Mouse (Mus musculus): ENCODE results near the gene Prrg3. TPM values are rescaled to one million over a fixed set of nuclear protein-coding genes. Genes with fewer than 3 reads are reported as not detected.
A peak's percentile ranks its signal among the peaks of the same experiment; 100 is the strongest.

The Prrg3 gene
- total and polyA plus RNA-seq, 3 experiments, result 4.5 to 6.8 (median 4.9) TPM

DNA sequence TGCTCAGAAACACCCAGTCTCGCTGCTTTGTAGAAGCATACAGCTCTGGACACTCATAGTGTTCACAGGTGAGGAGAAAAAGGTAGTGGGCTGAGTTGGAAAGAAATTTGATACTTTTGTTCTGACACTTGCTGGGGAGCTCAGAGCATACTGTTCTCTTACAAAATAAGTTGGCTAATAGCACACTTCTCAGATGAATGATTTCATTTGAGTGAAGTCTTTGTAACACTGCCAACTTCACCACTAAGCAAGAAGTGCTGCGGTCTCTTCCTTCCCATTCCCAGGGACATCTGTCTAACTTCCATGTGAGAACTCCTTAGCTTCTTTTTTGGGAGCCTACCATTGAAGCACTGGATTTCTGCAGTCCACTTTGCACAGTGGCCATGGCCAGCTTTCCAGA is 20.8 kb downstream of the Prrg3 start:
- H3K9ac ChIP-seq (ENCODE audit: low read depth, low read length), result no peak overlapping the region
- H3K36me3 ChIP-seq (ENCODE audit: control insufficient read depth, insufficient read depth, low read length), result no peaks in the 10 kb centered on the region
- DNase-seq, result no peak
- H3K4me1 ChIP-seq (ENCODE audit: control insufficient read depth, insufficient read depth, low read length), result peaks cover 1% of the 10 kb centered on the region; the same call in 1 of the 2 replicates
- 53% methylated on average over 2 of the region's 2 CpGs for WGBS
- no peak overlapping the region for H3K27ac ChIP-seq
- no peak for TF ChIP-seq EP300 (IDR thresholded peaks at IDR 0.05; ENCODE audit: insufficient read depth, low read depth, low read length)
- no peak for TF ChIP-seq POLR2A (IDR thresholded peaks at IDR 0.05; ENCODE audit: insufficient read depth, low read depth, low read length)
- TF ChIP-seq CTCF (IDR thresholded peaks at IDR 0.05), result no peak
- H3K79me2 ChIP-seq (replicated peaks; ENCODE audit: control insufficient read depth, insufficient read depth, low read length), result no peaks in the 10 kb centered on the region
- no peaks in the 10 kb centered on the region for H3K27me3 ChIP-seq (ENCODE audit: control insufficient read depth, insufficient read depth, low read length)
- intact Hi-C loops (cut with DNase I), result loop anchor here (10.0 kb wide), 2 partner anchors 112 to 832 kb away; no protein-coding TSS in a partner anchor
- H3K4me3 ChIP-seq, result no peak overlapping the region

DNA sequence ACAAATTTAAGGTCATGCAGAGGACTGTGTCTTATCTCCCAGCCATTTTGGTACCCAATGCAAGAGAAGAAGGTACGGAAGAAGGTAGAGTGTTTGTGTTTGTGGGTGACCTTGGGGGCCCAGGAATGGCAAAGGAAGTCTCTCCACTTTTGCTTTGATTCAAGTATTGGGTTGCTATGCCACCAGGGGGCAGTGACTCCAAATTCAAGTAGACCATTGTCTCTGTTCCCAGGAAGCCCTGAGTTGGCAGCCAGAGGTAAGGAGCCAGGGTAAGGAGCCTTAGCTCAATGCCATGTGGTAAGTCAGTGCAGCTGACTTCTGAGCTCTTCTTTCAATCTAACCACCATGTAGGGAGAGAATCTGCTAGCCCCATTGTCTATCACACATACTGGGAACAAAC is 21.4 kb downstream of the Prrg3 start:
- peak; percentile 15 to 28 for DNase-seq
- peak; percentile 63 for TF ChIP-seq CTCF (IDR thresholded peaks at IDR 0.05)
- TF ChIP-seq EP300 (IDR thresholded peaks at IDR 0.05; ENCODE audit: insufficient read depth, low read depth, low read length), result no peak
- Histone ChIP-seq H3K79me2 (replicated peaks; ENCODE audit: control insufficient read depth, insufficient read depth, low read length) (no peaks in the 10 kb centered on the region), H3K4me1 (ENCODE audit: control insufficient read depth, insufficient read depth, low read length) (peaks cover 1% of the 10 kb centered on the region; the same call in 1 of the 2 replicates), H3K27ac (no peak overlapping the region), H3K36me3 (ENCODE audit: control insufficient read depth, insufficient read depth, low read length) (no peaks in the 10 kb centered on the region), H3K9ac (ENCODE audit: low read depth, low read length) (no peak overlapping the region), H3K4me3 (no peak overlapping the region), H3K27me3 (ENCODE audit: control insufficient read depth, insufficient read depth, low read length) (no peaks in the 10 kb centered on the region)
- WGBS, result 77% methylated on average over 1 of the region's 1 CpGs
- intact Hi-C loops (cut with DNase I), result loop anchor here (10.0 kb wide), 2 partner anchors 111 to 831 kb away; no protein-coding TSS in a partner anchor

DNA sequence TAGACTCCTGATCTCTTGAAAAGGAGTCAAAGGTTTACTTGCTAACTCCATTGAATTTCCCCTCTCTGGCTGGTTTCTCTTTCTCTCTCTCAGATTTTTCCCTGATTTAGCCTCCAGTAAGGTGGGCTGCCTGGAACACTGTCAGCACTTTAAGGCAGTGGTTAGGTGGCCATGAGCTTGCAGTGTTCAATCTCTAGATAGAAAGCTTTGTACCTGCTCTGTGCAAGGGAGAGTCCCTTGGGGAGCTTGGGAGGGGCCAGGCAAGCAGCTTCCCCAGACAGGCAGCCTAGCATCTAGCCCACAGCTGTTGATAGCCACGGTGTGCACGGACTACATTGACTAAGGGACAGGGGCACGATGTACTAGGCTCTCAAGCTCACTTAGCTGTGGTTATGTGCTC is 29.1 kb downstream of the Prrg3 start, which contains the start of gene Cnga2:
Cnga2 (plus strand) TSS at position 301 of the 400 bp plus-strand sequence.
- no peak for DNase-seq
- intact Hi-C loops (cut with DNase I), result no loop called here
- Histone ChIP-seq H3K79me2 (replicated peaks; ENCODE audit: control insufficient read depth, insufficient read depth, low read length) (no peaks in the 10 kb centered on the region), H3K27ac (no peak within 1 kb of the TSS), H3K9ac (ENCODE audit: low read depth, low read length) (no peak within 1 kb of the TSS), H3K4me1 (ENCODE audit: control insufficient read depth, insufficient read depth, low read length) (no peaks in the 10 kb centered on the region), H3K36me3 (ENCODE audit: control insufficient read depth, insufficient read depth, low read length) (no peaks in the 10 kb centered on the region), H3K27me3 (ENCODE audit: control insufficient read depth, insufficient read depth, low read length) (no peaks in the 10 kb centered on the region), H3K4me3 (no peak within 1 kb of the TSS)
- WGBS, result 69% methylated on average over 3 of the region's 3 CpGs
- TF ChIP-seq POLR2A (IDR thresholded peaks at IDR 0.05; ENCODE audit: insufficient read depth, low read depth, low read length), result no peak
- TF ChIP-seq EP300 (IDR thresholded peaks at IDR 0.05; ENCODE audit: insufficient read depth, low read depth, low read length), result no peak
- TF ChIP-seq CTCF (IDR thresholded peaks at IDR 0.05), result no peak

- TF ChIP-seq CTCF (IDR thresholded peaks at IDR 0.05), result no peak
- no peak for TF ChIP-seq EP300 (IDR thresholded peaks at IDR 0.05; ENCODE audit: insufficient read depth, low read depth, low read length)
- no peak for TF ChIP-seq POLR2A (IDR thresholded peaks at IDR 0.05; ENCODE audit: insufficient read depth, low read depth, low read length)
- no peak for DNase-seq
- Histone ChIP-seq H3K4me1 (ENCODE audit: control insufficient read depth, insufficient read depth, low read length) (no peaks in the 10 kb centered on the region), H3K27me3 (ENCODE audit: control insufficient read depth, insufficient read depth, low read length) (no peaks in the 10 kb centered on the region), H3K9ac (ENCODE audit: low read depth, low read length) (no peak overlapping the region), H3K36me3 (ENCODE audit: control insufficient read depth, insufficient read depth, low read length) (no peaks in the 10 kb centered on the region), H3K79me2 (replicated peaks; ENCODE audit: control insufficient read depth, insufficient read depth, low read length) (no peaks in the 10 kb centered on the region), H3K4me3 (no peak overlapping the region), H3K27ac (no peak overlapping the region)
- 51% methylated on average over 1 of the region's 1 CpGs for WGBS
- intact Hi-C loops (cut with DNase I), result no loop called here
Measured at GRCm38 (mm10) chrX:71995972-71996371, 33.5 kb downstream of the Prrg3 start.

DNA sequence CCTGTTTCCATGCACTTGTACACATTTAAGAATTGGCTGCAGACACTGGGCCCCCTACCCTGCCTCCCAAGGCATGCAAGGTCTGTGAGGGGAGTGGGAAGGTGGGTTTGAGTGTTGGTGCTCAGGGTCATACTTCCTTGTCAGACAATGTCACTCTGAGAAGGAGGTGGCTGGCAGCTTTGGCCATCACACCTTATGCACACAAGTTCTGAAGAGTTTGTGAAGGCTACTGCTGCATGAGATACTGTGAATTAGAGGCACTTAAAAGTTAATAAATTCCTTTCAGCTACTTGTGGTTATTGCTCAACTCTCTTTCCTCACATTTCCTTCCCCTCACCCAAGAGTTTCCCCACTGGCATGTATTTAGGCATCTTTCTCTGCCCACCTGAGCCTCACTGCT is 47.5 kb downstream of the Prrg3 start:
- Histone ChIP-seq H3K27me3 (ENCODE audit: control insufficient read depth, insufficient read depth, low read length) (no peaks in the 10 kb centered on the region), H3K4me1 (ENCODE audit: control insufficient read depth, insufficient read depth, low read length) (peaks cover 5% of the 10 kb centered on the region), H3K4me3 (no peak overlapping the region), H3K27ac (no peak overlapping the region), H3K79me2 (replicated peaks; ENCODE audit: control insufficient read depth, insufficient read depth, low read length) (no peaks in the 10 kb centered on the region), H3K9ac (ENCODE audit: low read depth, low read length) (no peak overlapping the region), H3K36me3 (ENCODE audit: control insufficient read depth, insufficient read depth, low read length) (no peaks in the 10 kb centered on the region)
- no peak for DNase-seq
- TF ChIP-seq EP300 (IDR thresholded peaks at IDR 0.05; ENCODE audit: insufficient read depth, low read depth, low read length), result no peak
- TF ChIP-seq CTCF (IDR thresholded peaks at IDR 0.05), result no peak
- no peak for TF ChIP-seq POLR2A (IDR thresholded peaks at IDR 0.05; ENCODE audit: insufficient read depth, low read depth, low read length)
- intact Hi-C loops (cut with DNase I), result loop anchor here (5.0 to 10.0 kb wide), 3 partner anchors 48 to 265 kb away; partner anchors contain the start of genes Gabre, Prrg3 and Vma21

DNA sequence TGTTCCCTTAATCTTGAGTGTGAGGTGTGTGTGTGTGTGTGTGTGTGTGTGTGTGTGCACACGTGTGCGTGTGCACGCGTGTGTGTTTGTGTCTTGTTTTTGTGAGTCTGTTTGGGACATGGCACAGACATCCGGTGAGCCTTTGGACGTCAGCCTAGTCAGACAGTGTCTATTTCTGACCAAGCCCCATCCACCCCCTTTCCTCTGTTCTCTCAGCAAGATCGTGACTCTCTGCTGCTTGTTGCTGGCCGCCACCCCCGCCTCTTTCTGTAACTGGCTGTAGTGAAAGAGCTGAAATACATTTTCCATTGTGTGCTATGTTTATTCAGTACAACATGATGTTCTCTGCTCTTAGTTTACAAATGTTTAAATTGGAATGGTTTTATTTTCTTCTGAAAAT is 49.8 kb downstream of the Prrg3 start:
- Histone ChIP-seq H3K4me1 (ENCODE audit: control insufficient read depth, insufficient read depth, low read length) (peaks cover 2% of the 10 kb centered on the region), H3K36me3 (ENCODE audit: control insufficient read depth, insufficient read depth, low read length) (no peaks in the 10 kb centered on the region), H3K27me3 (ENCODE audit: control insufficient read depth, insufficient read depth, low read length) (no peaks in the 10 kb centered on the region), H3K27ac (peak overlapping the region; percentile 51), H3K4me3 (no peak overlapping the region), H3K9ac (ENCODE audit: low read depth, low read length) (no peak overlapping the region), H3K79me2 (replicated peaks; ENCODE audit: control insufficient read depth, insufficient read depth, low read length) (no peaks in the 10 kb centered on the region)
- intact Hi-C loops (cut with DNase I), result loop anchor here (5.0 to 10.0 kb wide), 3 partner anchors 50 to 263 kb away; partner anchors contain the start of genes Gabre, Prrg3 and Vma21
- WGBS, result 25% methylated on average over 9 of the region's 9 CpGs
- peak; percentile 28 to 52 for DNase-seq
- TF ChIP-seq EP300 (IDR thresholded peaks at IDR 0.05; ENCODE audit: insufficient read depth, low read depth, low read length) (0 out of 2 replicates have a peak, but pooled peaks have one; percentile 34), POLR2A (IDR thresholded peaks at IDR 0.05; ENCODE audit: insufficient read depth, low read depth, low read length) (no peak), CTCF (IDR thresholded peaks at IDR 0.05) (no peak)
